Mouse (Mus musculus): ENCODE results near the gene Celf2.

Gene Celf2

DNA sequence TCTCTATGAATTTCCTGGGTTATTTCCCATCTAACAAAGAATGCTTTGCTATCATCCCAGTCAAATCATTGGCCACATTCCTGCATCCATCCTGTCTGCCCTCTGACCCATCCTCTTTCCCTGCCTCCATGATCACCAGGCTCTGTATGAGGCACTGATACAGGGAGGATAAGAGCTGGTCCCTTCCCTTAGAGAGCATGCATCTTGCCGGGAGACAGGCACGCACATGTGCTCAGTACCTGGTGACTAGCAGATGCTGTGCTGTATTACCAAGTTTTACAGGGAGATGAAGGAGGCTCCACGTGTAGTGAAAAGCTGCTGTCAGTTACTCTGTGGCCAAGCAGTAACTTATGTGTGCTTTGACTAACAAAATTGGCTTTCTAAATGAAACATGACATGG lies 972.0 kb downstream of the Celf2 start:
- DNase-seq: peak; percentile 3

DNA sequence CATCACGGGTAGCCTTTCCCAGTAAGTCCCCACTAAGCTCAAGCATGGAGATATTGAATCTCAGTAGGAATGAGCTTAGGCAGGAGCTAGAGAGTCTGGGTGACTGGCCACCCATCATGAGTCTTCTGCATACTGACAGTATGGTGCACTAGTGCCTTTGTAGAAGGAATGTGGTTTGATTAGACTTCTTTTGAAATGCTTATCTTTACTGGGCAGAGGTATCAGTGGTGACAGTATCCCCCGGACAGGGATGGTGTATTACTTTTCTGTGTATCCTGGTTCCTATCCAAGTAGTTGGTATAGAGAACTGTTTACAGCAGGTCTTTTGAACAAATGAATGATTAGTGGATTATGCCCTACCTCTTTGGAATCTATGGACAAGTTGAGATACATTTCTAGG lies 973.0 kb downstream of the Celf2 start:
- DNase-seq: peak; percentile 2

- no peak for DNase-seq
Observed at GRCm38 (mm10) chr2:6532341-6532740, 977.0 kb downstream of the Celf2 start.

GRCm38 (mm10) chr2:6528076-6528475 lies 981.3 kb downstream of the Celf2 start:
- DNase-seq: no peak

- DNase-seq: no peak
Observed at GRCm38 (mm10) chr2:6526825-6527224, 982.5 kb downstream of the Celf2 start.

DNA sequence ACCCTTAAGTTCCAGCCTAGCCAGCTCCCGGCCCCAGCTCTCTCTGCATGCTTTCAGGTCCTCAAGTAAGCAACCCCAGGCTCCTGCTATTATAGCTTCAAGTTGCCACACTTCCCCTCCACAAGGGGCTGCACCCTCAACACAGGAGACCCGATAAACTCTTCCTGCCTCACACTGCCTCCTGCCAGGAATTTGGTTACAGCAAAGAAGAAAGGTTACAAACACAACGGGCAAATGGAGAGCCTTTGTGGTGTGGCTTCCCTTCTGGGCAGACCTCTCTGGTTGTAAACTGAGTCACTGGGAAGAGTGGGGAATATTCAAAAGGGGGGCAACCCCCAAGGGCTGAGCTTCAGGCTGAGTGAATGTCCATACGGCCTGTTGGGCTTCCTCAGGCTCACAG lies 983.1 kb downstream of the Celf2 start:
- no peak for DNase-seq

GRCm38 (mm10) chr2:6523924-6524300 lies 985.5 kb downstream of the Celf2 start:
- DNase-seq: peak; percentile 63

DNA sequence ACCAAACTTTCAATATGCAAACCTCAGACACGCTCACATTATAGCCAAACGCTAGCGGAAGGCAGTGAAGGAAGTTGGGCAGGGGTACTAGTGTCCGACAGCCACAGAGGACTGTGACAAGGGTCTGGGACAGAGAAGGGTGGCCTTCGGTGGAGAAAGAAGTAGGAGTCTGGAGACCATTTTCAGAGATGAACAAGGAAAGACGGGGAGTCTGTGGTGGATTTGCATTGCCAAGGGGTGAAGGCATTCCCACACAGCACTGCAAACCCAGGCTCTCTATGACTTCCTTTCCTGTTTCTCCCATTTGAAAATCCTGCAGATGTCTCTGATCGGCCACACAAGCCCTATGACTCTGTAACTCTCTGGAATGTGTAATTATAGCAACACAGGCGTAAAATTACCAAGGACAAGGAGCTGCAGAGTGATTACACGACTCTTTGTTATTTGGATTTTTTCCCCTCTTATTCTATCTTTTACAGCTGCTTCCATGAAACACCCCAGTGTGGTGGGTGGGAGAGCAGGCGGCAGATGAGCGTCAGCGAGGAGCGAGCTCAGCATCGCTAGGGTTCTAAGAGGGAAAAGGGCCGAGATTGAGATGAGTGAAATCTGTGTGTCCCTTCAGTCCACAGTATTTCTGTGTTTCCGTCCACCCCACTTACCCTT lies 986.0 kb downstream of the Celf2 start:
- DNase-seq: no peak

- DNase-seq: no peak
Observed at GRCm38 (mm10) chr2:6522411-6522810, 987.0 kb downstream of the Celf2 start.

GRCm38 (mm10) chr2:6513176-6513575 lies 996.2 kb downstream of the Celf2 start:
- DNase-seq: no peak

- DNase-seq: no peak
Observed at GRCm38 (mm10) chr2:6507071-6507470, 1002.3 kb downstream of the Celf2 start.

DNA sequence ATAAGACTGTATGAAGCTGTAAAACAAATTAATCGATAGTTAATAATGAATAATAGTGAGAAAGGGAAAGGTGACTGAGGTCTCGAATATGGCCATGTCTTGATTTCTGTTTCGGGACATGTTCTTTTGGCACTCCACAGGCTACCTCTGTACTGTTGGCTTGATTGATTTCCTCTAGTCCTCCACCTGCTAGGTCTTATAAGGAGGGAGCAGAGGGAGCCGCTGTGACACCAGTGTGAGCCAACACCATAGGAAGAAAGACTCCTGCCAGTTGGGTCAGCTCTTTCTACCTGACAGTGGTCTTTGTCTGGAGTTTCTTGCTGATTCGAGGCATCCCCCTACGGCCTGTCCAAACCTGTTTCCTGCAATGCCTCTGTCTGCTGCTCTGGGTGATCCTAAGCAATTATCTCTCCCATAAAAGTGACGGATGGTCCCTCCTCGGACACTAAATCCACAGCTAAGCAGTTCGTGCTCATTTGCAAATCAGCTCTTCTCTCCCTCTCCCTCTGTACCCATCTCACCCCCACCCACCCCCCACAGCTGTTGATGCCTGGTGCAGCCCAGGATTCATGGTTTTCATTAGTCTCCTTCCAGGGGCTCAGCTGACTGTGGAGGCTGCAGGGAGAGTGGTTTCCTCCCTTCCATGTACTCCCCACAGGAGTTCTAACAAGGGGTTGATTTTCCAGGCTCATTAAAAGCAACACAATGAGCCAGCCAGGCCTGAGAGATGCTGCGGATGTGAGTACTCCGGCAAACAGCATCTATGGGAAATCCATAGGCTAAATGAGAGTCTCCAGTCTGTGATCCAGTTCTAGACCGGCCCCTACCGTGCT lies 1003.2 kb downstream of the Celf2 start:
- DNase-seq: no peak

- no peak for DNase-seq
Observed at GRCm38 (mm10) chr2:6505531-6505930, 1003.8 kb downstream of the Celf2 start.

DNA sequence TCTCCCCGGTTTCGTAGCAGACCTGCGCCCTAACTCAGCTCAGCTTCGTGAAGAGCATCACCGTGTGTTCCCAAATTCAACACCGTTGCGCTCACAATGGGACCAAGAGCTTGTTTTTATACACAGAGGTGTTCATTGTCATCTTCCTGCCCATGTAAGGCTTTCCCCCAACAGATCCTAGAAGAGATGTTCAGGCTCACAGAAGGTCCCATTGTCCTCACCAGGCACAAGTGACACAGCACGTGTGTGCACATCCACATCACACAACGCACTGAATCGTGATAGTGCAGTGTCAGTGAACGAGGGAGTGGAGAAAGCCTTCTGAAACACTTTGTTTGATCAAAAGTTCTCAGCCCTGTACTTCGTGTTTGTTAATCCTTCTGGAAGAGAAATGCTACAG lies 1011.3 kb downstream of the Celf2 start:
- DNase-seq: no peak

GRCm38 (mm10) chr2:6497636-6498035 lies 1011.7 kb downstream of the Celf2 start:
- DNase-seq: no peak

- DNase-seq: no peak
Observed at GRCm38 (mm10) chr2:6493886-6494285, 1015.5 kb downstream of the Celf2 start.

GRCm38 (mm10) chr2:6490870-6491269 lies 1018.5 kb downstream of the Celf2 start:
- DNase-seq: no peak

- DNase-seq: no peak
Observed at GRCm38 (mm10) chr2:6490076-6490475, 1019.3 kb downstream of the Celf2 start.

All from right cerebral cortex, postnatal 25 days (tissue).